Mouse (Mus musculus): ENCODE measurements around the gene Sec22b.

DNA sequence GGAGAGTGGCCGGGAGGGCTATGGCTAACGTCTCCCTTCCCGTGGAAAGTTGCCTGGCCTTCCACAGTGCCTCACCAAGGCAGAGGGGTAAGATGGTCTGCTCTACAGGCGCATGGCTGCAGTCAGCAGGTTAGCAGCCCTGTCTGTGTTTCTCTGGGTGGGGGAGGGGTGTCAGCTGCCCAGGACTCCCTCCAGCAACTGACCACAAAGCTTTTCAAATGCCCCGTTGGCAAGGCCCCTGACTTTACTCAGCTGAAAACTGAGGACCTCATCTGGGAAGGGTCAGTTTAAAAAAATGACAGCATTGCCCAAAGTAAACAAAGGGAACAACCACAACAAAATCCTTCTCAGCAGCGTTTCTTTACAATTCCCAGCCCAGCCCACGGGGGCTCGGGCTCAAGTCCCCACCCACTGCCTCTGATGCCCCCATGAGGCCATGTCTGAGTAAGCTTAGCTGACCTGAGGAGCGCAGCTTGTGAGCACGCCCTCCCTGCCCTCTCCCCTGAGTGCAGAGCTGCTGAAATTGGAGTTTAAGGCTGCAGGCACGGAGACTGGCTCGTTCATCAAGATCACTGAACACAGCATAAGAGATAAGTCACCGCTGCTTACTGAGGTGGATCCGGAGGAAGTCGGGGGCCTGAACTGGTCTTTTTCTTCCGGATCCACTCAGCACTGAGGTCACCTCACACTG, 41.4 kb downstream of the Sec22b start:
- TF ChIP-seq GATA1 (IDR thresholded peaks at IDR 0.05; ENCODE audit: low read length) (no peak), TAL1 (IDR thresholded peaks at IDR 0.05; ENCODE audit: low read length) (no peak)
